Mouse (Mus musculus) MEL (cell line): ENCODE data around the gene Usp13. TPM values are rescaled to one million over a fixed set of nuclear protein-coding genes. Genes with fewer than 3 reads are reported as not detected.

ENCODE experiments used
- DNase-seq: peaks from one replicate; pipeline ENCODE4 v3.0.0; 2011; ENCODE audit warnings: low read depth, low spot score
- H3K27ac ChIP-seq: 2 replicates; pipeline ENCODE4 v1.5.1; 2012; ENCODE audit warnings: low read depth, mild to moderate bottlenecking, control low read depth, low read length, moderate library complexity; ENCODE audit not compliant: control insufficient read depth
- H3K27me3 ChIP-seq, 2 experiments: fragments of 150-350 bp in 1 of 2; sonication (generic) in 1 of 2; 2 replicates each; pipeline ENCODE4 v1.6.1; 2012; ENCODE audit warnings: low read length in 2 of 2, mild to moderate bottlenecking in 2 of 2, improper control_type of control experiment in 1 of 2, moderate library complexity in 1 of 2; ENCODE audit not compliant: insufficient read depth in 2 of 2, control insufficient read depth in 1 of 2
- H3K36me3 ChIP-seq, 2 experiments: 2 replicates each; pipeline ENCODE4 v1.6.1; 2012 to 2014; ENCODE audit warnings: low read length in 2 of 2, improper control_type of control experiment in 1 of 2, inconsistent platforms in 1 of 2, mild to moderate bottlenecking in 1 of 2; ENCODE audit not compliant: insufficient read depth in 2 of 2, control insufficient read depth in 1 of 2
- H3K4me1 ChIP-seq, 2 experiments: fragments of 150-350 bp in 1 of 2; sonication (generic) in 1 of 2; 2 replicates each; pipeline ENCODE4 v1.6.1; 2012; ENCODE audit warnings: low read length in 2 of 2, improper control_type of control experiment in 1 of 2, mild to moderate bottlenecking in 1 of 2; ENCODE audit not compliant: insufficient read depth in 2 of 2, control insufficient read depth in 1 of 2
- H3K4me3 ChIP-seq, 2 experiments: fragments of 150-350 bp in 1 of 2; sonication (generic) in 1 of 2; 2 replicates each; pipeline ENCODE4 v1.5.1; 2012; ENCODE audit warnings: low read depth in 2 of 2, low read length in 2 of 2, mild to moderate bottlenecking in 2 of 2, moderate library complexity in 2 of 2, control low read depth in 1 of 2, improper control_type of control experiment in 1 of 2; ENCODE audit not compliant: control insufficient read depth in 1 of 2, insufficient read depth in 1 of 2
- H3K79me2 ChIP-seq: 2 replicates; pipeline ENCODE4 v1.6.1; 2012; ENCODE audit warnings: mild to moderate bottlenecking, low read length, moderate library complexity; ENCODE audit not compliant: control insufficient read depth, poor library complexity, insufficient read depth
- H3K9ac ChIP-seq: 2 replicates; pipeline ENCODE4 v1.6.1; 2012; ENCODE audit warnings: low read depth, mild to moderate bottlenecking, control low read depth, low read length, moderate library complexity; ENCODE audit not compliant: control insufficient read depth, poor library complexity, severe bottlenecking
- H3K9me3 ChIP-seq: fragments of 150-350 bp; sonication (generic); replicated peaks from 2 replicates; pipeline ENCODE4 v1.6.1; 2012; ENCODE audit warnings: mild to moderate bottlenecking, low read length, improper control_type of control experiment, moderate library complexity; ENCODE audit not compliant: insufficient read depth
- CHD1 ChIP-seq: IDR thresholded peaks from 2 replicates; pipeline ENCODE4 v1.6.1; 2012; ENCODE audit warnings: low read depth, mild to moderate bottlenecking, inconsistent platforms, low read length, improper control_type of control experiment
- CHD2 ChIP-seq: IDR thresholded peaks from 2 replicates; pipeline ENCODE4 v1.6.1; 2011; ENCODE audit warnings: low read length, improper control_type of control experiment
- CTCF ChIP-seq, 3 experiments: IDR thresholded peaks in 2 of 3; conservative IDR thresholded peaks in 1 of 3; 2 replicates each; pipeline ENCODE4 v1.5.1; 2011 to 2012; ENCODE audit warnings: low read length in 3 of 3, low read depth in 2 of 3, mild to moderate bottlenecking in 2 of 3, improper control_type of control experiment in 1 of 3, inconsistent platforms in 1 of 3, mixed read lengths in 1 of 3, moderate library complexity in 1 of 3; ENCODE audit not compliant: control insufficient read depth in 1 of 3, insufficient read depth in 1 of 3, poor library complexity in 1 of 3, severe bottlenecking in 1 of 3
- E2F4 ChIP-seq: IDR thresholded peaks from 2 replicates; pipeline ENCODE4 v1.6.1; 2011; ENCODE audit warnings: low read depth, low read length, improper control_type of control experiment, borderline replicate concordance
- ELF1 ChIP-seq: IDR thresholded peaks from 2 replicates; pipeline ENCODE4 v1.6.1; 2014; ENCODE audit warnings: low read depth, mild to moderate bottlenecking, inconsistent platforms, low read length, improper control_type of control experiment, moderate library complexity
- ETS1 ChIP-seq: IDR thresholded peaks from 2 replicates; pipeline ENCODE4 v1.6.1; 2012; ENCODE audit warnings: low read depth, mild to moderate bottlenecking, inconsistent platforms, low read length, improper control_type of control experiment, moderate library complexity
- GABPA ChIP-seq: IDR thresholded peaks from 2 replicates; pipeline ENCODE4 v1.6.1; 2012; ENCODE audit warnings: low read depth, mild to moderate bottlenecking, inconsistent platforms, low read length, improper control_type of control experiment, moderate library complexity
- HCFC1 ChIP-seq: IDR thresholded peaks from 2 replicates; pipeline ENCODE4 v1.6.1; 2012; ENCODE audit warnings: low read depth, mild to moderate bottlenecking, inconsistent platforms, low read length, improper control_type of control experiment, moderate library complexity
- JUND ChIP-seq: IDR thresholded peaks from 2 replicates; pipeline ENCODE4 v1.6.1; 2011; ENCODE audit warnings: low read depth, mild to moderate bottlenecking, improper control_type of control experiment, low read length
- KAT2A ChIP-seq: conservative IDR thresholded peaks from 2 replicates; pipeline ENCODE4 v1.6.1; 2012; ENCODE audit warnings: low read depth, low read length, improper control_type of control experiment, inconsistent platforms
- MAFK ChIP-seq: IDR thresholded peaks from 2 replicates; pipeline ENCODE4 v1.6.1; 2011; ENCODE audit warnings: low read depth, mild to moderate bottlenecking, low read length, improper control_type of control experiment, borderline replicate concordance
- MAX ChIP-seq: IDR thresholded peaks from 2 replicates; pipeline ENCODE4 v1.6.1; 2011; ENCODE audit warnings: low read length, improper control_type of control experiment
- MAZ ChIP-seq: IDR thresholded peaks from 2 replicates; pipeline ENCODE4 v1.6.1; 2012; ENCODE audit warnings: low read depth, mild to moderate bottlenecking, inconsistent platforms, low read length, improper control_type of control experiment
- MEF2A ChIP-seq: IDR thresholded peaks from 2 replicates; pipeline ENCODE4 v1.6.1; 2014; ENCODE audit warnings: low read depth, mild to moderate bottlenecking, inconsistent platforms, low read length, improper control_type of control experiment; ENCODE audit not compliant: poor library complexity, insufficient replicate concordance, severe bottlenecking; ENCODE audit errors: extremely low read depth
- MXI1 ChIP-seq: IDR thresholded peaks from 2 replicates; pipeline ENCODE4 v1.6.1; 2011; ENCODE audit warnings: mild to moderate bottlenecking, low read depth, low read length, improper control_type of control experiment
- MYC ChIP-seq: IDR thresholded peaks from 2 replicates; pipeline ENCODE4 v1.6.1; 2011; ENCODE audit warnings: low read depth, mild to moderate bottlenecking, low read length, improper control_type of control experiment, moderate library complexity
- RAD21 ChIP-seq: IDR thresholded peaks from 2 replicates; pipeline ENCODE4 v1.6.1; 2011; ENCODE audit warnings: mild to moderate bottlenecking, low read depth, low read length, improper control_type of control experiment
- TAL1 ChIP-seq: IDR thresholded peaks from 2 replicates; pipeline ENCODE4 v1.6.1; 2012; ENCODE audit warnings: mild to moderate bottlenecking, inconsistent platforms, low read length, moderate library complexity, mixed read lengths
- TBP ChIP-seq: IDR thresholded peaks from 2 replicates; pipeline ENCODE4 v1.8.0; 2011; ENCODE audit warnings: low read depth, low read length, improper control_type of control experiment
- UBTF ChIP-seq: IDR thresholded peaks from 2 replicates; pipeline ENCODE4 v1.6.1; 2012; ENCODE audit warnings: low read depth, mild to moderate bottlenecking, inconsistent platforms, low read length, improper control_type of control experiment, moderate library complexity, borderline replicate concordance; ENCODE audit not compliant: insufficient read depth
- USF2 ChIP-seq, 2 experiments: IDR thresholded peaks; 2 replicates each; pipeline ENCODE4 v1.6.1; 2011 to 2012; ENCODE audit warnings: improper control_type of control experiment in 2 of 2, low read length in 2 of 2, borderline replicate concordance in 1 of 2, inconsistent platforms in 1 of 2, low read depth in 1 of 2, mild to moderate bottlenecking in 1 of 2; ENCODE audit not compliant: insufficient read depth in 1 of 2
- ZKSCAN1 ChIP-seq: IDR thresholded peaks from 2 replicates; pipeline ENCODE4 v1.6.1; 2012; ENCODE audit warnings: low read depth, mild to moderate bottlenecking, inconsistent platforms, low read length, improper control_type of control experiment, moderate library complexity
- ZMIZ1 ChIP-seq: IDR thresholded peaks from 2 replicates; pipeline ENCODE4 v1.6.1; 2012; ENCODE audit warnings: low read depth, mild to moderate bottlenecking, inconsistent platforms, low read length, improper control_type of control experiment, moderate library complexity
- polyA plus RNA-seq, 2 experiments: library from polyadenylated mRNA; stranded (reverse) in 1 of 2; unstranded in 1 of 2; fragments of >175 nt in 1 of 2; fragments of >200 nt in 1 of 2; gene quantifications; 2 replicates each; pipeline versions ENCODE4 v1.2.1 to v1.2.4; 2012; ENCODE audit warnings: low replicate concordance in 2 of 2, low read depth in 1 of 2; ENCODE audit not compliant: insufficient read length in 2 of 2, insufficient read depth in 1 of 2, missing spikeins in 1 of 2
- total RNA-seq: library from RNA; depleted of rRNA; stranded (reverse); fragments of 300-350 nt; gene quantifications from 2 replicates; pipeline ENCODE4 v1.2.3, GENCODE M21; 2012

Usp13 gene
- total and polyA plus RNA-seq, 3 experiments: not detected

DNA sequence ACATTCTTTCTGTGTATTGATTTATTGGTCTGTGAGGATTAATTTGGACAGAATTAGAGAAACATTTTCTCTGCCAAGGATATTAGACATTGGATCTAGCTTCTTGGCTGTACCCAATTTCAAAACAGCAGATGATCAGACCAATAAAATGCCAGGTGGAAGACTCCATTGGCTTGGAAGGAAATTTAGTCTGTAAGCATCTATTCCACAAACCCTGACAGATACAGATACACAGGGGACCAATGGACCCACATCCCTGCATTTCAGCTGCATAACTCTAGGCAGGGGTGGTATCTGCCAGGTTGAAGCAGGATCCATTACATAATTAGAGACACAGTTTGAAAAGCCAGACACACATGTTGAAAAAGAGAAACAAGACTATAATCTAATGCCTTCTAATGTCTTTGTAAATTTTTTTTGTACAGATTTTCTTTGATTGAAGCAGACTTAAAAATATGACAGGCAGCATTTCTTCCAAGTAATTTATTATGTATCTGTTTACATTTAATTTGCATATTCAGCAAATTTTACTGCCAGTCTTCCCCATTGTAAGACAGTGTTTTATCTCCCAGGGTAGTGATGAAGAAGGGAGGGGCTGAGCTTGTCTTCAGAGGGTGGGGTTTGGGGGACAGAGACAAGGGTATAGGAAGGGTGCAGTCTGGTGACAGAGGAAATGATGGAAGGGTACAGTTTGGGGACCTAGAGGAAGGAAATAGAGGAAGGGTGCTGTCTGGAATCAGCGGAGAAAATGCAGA lies 151.5 kb downstream of the Usp13 start:
- H3K4me1 ChIP-seq: no peaks in the 10 kb centered on the region
- no peak overlapping the region for H3K27ac ChIP-seq
- H3K27me3 ChIP-seq: no peaks in the 10 kb centered on the region
- H3K36me3 ChIP-seq: no peaks in the 10 kb centered on the region
- H3K4me3 ChIP-seq: no peak overlapping the region
- H3K79me2 ChIP-seq: no peaks in the 10 kb centered on the region
- H3K9ac ChIP-seq: no peak overlapping the region
- TF ChIP-seq JUND: no peak
- no peak for TF ChIP-seq UBTF
- no peak for TF ChIP-seq USF2 (IDR thresholded peaks at IDR 0.05; ENCODE audit: borderline replicate concordance in 1 of 2, insufficient read depth in 1 of 2, low read depth in 1 of 2, low read length in 2 of 2)
- no peak for TF ChIP-seq CHD2
- no peak for TF ChIP-seq MEF2A
- no peak for TF ChIP-seq MAFK
- no peak for TF ChIP-seq CTCF (IDR thresholded peaks at IDR 0.05 in 2 of 3, conservative IDR thresholded peaks at IDR 0.05 in 1 of 3; ENCODE audit: control insufficient read depth in 1 of 3, insufficient read depth in 1 of 3, low read depth in 2 of 3, low read length in 3 of 3, poor library complexity in 1 of 3, severe bottlenecking in 1 of 3)
- TF ChIP-seq ETS1: no peak
- no peaks in the 10 kb centered on the region for H3K9me3 ChIP-seq
- DNase-seq: no peak

DNA sequence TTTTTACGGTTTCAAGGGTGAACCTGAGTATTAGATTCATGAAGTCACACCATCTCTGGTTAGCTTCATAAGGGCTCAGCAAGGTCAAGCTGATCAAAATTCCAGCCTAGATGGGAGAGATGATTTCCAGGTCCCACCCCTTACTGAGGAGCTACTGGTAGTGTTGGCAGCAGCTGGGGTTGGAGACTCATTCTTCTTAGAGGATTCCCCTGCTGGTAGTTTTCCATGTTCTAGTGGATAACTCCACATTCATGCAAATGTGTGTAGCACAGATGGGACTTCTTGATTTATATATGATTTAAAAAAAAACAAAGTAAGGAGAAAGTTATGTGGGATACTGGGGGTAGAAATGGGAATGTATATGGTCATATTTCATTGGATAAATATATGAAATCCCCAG lies 152.9 kb downstream of the Usp13 start:
- no peak overlapping the region for H3K27ac ChIP-seq
- no peak for TF ChIP-seq E2F4
- no peak for TF ChIP-seq KAT2A
- TF ChIP-seq GABPA: no peak
- no peak for TF ChIP-seq ELF1
- TF ChIP-seq TBP: no peak
- TF ChIP-seq MYC: no peak
- no peak for TF ChIP-seq CHD2
- no peak for TF ChIP-seq ZKSCAN1
- no peak for TF ChIP-seq MXI1
- TF ChIP-seq CHD1: no peak
- TF ChIP-seq UBTF: no peak
- TF ChIP-seq RAD21: no peak
- no peak for TF ChIP-seq ZMIZ1
- TF ChIP-seq TAL1: no peak
- TF ChIP-seq HCFC1: no peak
- TF ChIP-seq MAFK: no peak
- no peak for TF ChIP-seq MAX
- TF ChIP-seq MAZ: no peak
- no peak overlapping the region for H3K4me3 ChIP-seq
- H3K79me2 ChIP-seq: no peaks in the 10 kb centered on the region
- no peaks in the 10 kb centered on the region for H3K27me3 ChIP-seq
- H3K4me1 ChIP-seq: no peaks in the 10 kb centered on the region
- H3K36me3 ChIP-seq: no peaks in the 10 kb centered on the region
- no peak overlapping the region for H3K9ac ChIP-seq
- no peak for DNase-seq
- no peaks in the 10 kb centered on the region for H3K9me3 ChIP-seq
